Mouse (Mus musculus) left cerebral cortex, adult 11 months (tissue): ENCODE measurements around the gene Tdpoz2.
"Not testable (repeated sequence)": the region's sequence is repeated elsewhere in the genome, so short reads cannot be mapped to it uniquely, and the experiment has no call there.

Experiments used
- DNase-seq: peaks from one replicate; pipeline ENCODE4 v3.0.0; 2022; ENCODE audit warnings: low spot score

The Tdpoz2 gene

GRCm38 (mm10) chr3:93652586-93652985, at the start of gene Tdpoz2:
TSS of gene Tdpoz2 (minus strand) at chr3:93652686.
- no peak for DNase-seq

- DNase-seq, result not testable (repeated sequence)
Measured at GRCm38 (mm10) chr3:93692970-93693369, 40.5 kb upstream of the Tdpoz2 start, which contains the start of gene Gm37596. TSS of gene Gm37596 (minus strand) at chr3:93693070.

GRCm38 (mm10) chr3:93676210-93676609, 23.7 kb upstream of the Tdpoz2 start, which contains the start of gene Tdpoz1:
TSS of gene Tdpoz1 (minus strand) at chr3:93676310.
- not testable (repeated sequence) for DNase-seq

GRCm38 (mm10) chr3:93670805-93671503, 18.5 kb upstream of the Tdpoz2 start:
- DNase-seq, result not testable (repeated sequence)

DNA sequence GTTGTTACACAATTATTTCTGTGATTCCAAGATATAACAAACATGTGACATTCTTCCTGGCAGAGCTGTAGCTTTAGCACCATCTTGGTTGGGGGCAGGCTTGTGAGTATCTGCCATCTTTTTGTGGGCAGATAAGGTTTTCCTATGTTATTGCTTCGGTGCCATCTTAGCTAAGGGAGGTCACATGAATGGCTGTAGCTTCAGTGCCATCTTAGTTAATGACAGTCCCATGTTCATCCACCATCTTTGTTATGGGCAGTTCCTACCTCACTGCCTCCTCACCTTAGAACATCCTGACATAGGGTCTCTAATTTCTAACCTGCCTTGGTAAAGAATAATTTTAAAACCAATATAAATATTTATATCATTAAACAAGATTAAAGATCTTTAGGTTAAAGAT, 1.8 kb upstream of the Tdpoz2 start:
- no peak for DNase-seq

- not testable (repeated sequence) for DNase-seq
Measured at GRCm38 (mm10) chr3:93630917-93631714, 21.4 kb downstream of the Tdpoz2 start.

- not testable (repeated sequence) for DNase-seq
Measured at GRCm38 (mm10) chr3:93608970-93609369, 43.5 kb downstream of the Tdpoz2 start.

DNA sequence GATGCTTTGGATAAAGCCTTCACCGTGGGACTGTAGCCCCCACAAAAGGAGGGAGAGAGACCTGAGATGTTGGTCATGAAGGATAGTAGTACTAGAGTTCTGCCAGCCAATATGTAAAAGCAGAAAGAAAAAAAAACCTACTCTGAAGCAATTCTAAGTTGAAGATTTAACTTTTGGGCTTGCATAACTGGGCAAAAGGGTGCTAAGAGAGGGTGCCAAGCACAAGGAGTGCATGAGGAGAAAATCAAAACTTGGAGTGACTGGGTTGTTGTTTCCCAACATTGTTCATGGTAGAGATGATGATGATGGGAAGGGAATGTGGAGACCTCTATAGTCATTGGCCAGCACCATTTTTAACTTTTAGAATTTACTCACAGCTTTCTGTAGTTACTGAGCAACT, 50.6 kb downstream of the Tdpoz2 start:
- no peak for DNase-seq
